Mouse (Mus musculus) heart, postnatal 0 days (tissue): ENCODE results near the gene Slc17a8.

Experiments
- CTCF ChIP-seq: IDR thresholded peaks from 2 replicates; pipeline ENCODE4 v1.5.1; 2016; ENCODE audit warnings: antibody characterized with exemption, control low read depth, low read depth
- EP300 ChIP-seq: IDR thresholded peaks from 2 replicates; pipeline ENCODE4 v1.6.1; 2016; ENCODE audit warnings: antibody characterized with exemption, low read depth

DNA sequence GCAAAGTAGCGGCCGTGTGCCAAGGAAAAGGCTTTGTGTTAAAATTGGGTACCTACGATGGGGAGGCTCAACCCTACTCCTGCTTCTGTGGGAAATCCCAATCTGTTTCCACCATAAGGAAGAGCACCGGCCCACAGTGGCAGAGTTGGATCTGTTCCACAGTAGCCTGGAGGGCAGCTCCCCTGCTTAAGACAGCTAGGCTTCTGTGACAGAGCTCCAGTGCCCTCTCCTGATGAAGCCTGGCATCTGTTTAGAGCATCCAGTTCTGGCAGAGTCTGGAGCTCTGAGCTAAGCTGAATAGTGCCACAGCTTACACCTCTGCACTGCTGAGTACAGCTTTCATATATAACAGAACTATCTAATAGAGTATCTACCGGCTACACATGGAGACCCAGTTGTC is 14.0 kb upstream of the Slc17a8 start:
- TF ChIP-seq CTCF (peak; percentile 58), EP300 (no peak)
